Comparison of ENCODE assay signal across 19 mouse cellular contexts in the genomic region with DNA sequence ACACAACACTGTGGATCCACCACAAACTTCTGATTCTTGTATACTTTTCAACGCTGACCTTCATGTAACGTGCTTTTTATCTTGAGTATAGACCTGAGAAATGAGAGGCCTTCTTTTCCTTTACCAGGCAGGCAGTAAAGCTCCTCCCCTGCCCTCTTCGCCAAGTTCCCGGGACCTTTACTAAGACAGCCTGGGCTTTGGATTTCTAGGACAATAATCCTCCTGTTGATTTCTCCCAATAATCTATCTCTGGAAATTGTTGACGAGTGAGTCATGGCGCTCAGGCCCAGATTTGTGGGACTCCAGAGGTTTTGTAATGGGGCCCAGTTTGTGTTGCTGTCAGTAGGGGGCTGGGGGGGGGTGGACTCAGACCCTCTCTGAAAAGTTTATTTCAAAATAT.
"Had no signal": no experiment of that assay in that cellular context is flagged by ENCODE, and none has a peak within 500 bp of the region (broad histone marks: within the 10 kb centered on the region; RNA-seq: fewer than 3 reads in every experiment).

No protein-coding gene starts in this region.

- DNase-seq: kidney, postnatal 14 days; kidney, postnatal 4 days; layer of hippocampus, adult 9-11 months; lung, adult 18-20 months; lung, postnatal 10 days; lung, postnatal 36 days; retina, postnatal 1 day; right cerebral cortex, postnatal 25 days; spleen, adult 18-20 months; thymus, postnatal 25 days had no signal

- H3K4me1 ChIP-seq: liver, embryonic 12.5 days; midbrain, embryonic 13.5 days; neural tube, embryonic 13.5 days had no signal

- H3K27me3 ChIP-seq: liver, embryonic 15.5 days; lung, embryonic 15.5 days; midbrain, embryonic 13.5 days; neural tube, embryonic 13.5 days; stomach, embryonic 15.5 days had no signal

- H3K36me3 ChIP-seq: liver, embryonic 12.5 days; liver, embryonic 15.5 days; lung, embryonic 15.5 days; midbrain, embryonic 10.5 days; midbrain, embryonic 13.5 days; neural tube, embryonic 13.5 days; stomach, embryonic 15.5 days had no signal

- H3K4me3 ChIP-seq: liver, embryonic 12.5 days; liver, embryonic 15.5 days; lung, embryonic 15.5 days; megakaryocyte, embryonic 14.5 days; midbrain, embryonic 10.5 days; midbrain, embryonic 13.5 days; myocyte; neural tube, embryonic 13.5 days; stomach, embryonic 15.5 days had no signal

- H3K9me3 ChIP-seq: liver, embryonic 12.5 days; liver, embryonic 15.5 days; lung, embryonic 15.5 days; megakaryocyte, embryonic 14.5 days; midbrain, embryonic 10.5 days; midbrain, embryonic 13.5 days; neural tube, embryonic 13.5 days; stomach, embryonic 15.5 days had no signal

- H3K27ac ChIP-seq: liver, embryonic 12.5 days; liver, embryonic 15.5 days; lung, embryonic 15.5 days; midbrain, embryonic 10.5 days; midbrain, embryonic 13.5 days; neural tube, embryonic 13.5 days; stomach, embryonic 15.5 days had no signal
